Mouse (Mus musculus): ENCODE results near the gene Olfr572. TPM values are rescaled to one million over a fixed set of nuclear protein-coding genes. Genes with fewer than 3 reads are reported as not detected.

Gene Olfr572
- polyA plus RNA-seq, 1 experiment from 2014 or later: not detected

DNA sequence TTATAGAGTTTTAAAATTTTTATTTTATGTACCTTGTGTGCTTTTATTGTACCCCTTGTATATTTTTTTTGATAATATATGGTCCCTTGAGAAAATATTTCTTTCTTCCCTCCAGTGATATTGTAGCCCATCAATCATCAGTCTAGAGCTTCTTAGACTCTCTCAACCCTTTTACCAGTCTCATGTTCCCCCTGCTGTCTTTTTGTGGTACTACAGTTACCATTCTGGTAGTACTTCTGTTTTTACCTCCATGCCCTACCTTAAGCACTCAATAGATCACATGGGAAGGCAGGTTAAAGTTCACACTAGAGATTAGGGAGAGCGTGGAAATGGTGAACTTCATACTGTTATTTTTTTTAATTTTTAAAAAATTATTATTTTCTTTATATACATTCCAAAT lies 4.6 kb upstream of the Olfr572 start:
- Histone ChIP-seq H3K4me1 (ENCODE audit: insufficient read depth, low read depth, low read length) (no peaks in the 10 kb centered on the region), H3K9me3 (ENCODE audit: low read length) (no peaks in the 10 kb centered on the region), H3K9ac (replicated peaks; ENCODE audit: low read depth) (no peak overlapping the region), H3K27me3 (replicated peaks; ENCODE audit: insufficient read depth, low read length) (no peaks in the 10 kb centered on the region), H3K4me2 (replicated peaks; ENCODE audit: low read depth, low read length) (no peak overlapping the region), H3K36me3 (ENCODE audit: insufficient read depth, low read length) (no peaks in the 10 kb centered on the region), H3K4me3 (ENCODE audit: low read depth, low read length) (no peak overlapping the region), H3K27ac (ENCODE audit: low read length) (no peak overlapping the region)
- ATAC-seq (no peak), DNase-seq (ENCODE audit: low spot score) (peak; percentile 60)
- 6% methylated on average over 1 of the region's 1 CpGs for WGBS
- TF ChIP-seq EP300 (IDR thresholded peaks at IDR 0.05) (no peak), CTCF (IDR thresholded peaks at IDR 0.05) (peak; percentile 74)

DNA sequence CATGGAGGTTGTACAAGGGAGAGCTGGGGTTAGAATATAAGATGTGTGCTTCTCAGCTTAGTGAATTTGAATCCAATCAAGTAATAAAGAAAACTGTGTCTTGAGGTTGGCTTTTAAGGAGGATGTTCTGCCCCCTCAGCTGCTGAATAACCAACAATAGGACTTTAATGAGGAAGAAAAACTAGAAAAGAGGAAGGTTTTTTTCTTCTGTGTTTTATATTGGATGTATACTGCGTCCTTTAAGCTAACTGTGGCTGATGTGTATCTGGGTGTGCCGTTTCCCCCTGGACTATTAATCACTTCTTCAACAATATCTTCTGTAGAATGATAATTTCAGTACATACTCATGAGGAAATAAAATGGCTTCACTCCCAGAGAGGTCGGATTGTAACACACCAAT lies 2.9 kb downstream of the Olfr572 start:
- no peak overlapping the region for H3K4me3 ChIP-seq (ENCODE audit: low read depth, low read length)
- H3K27me3 ChIP-seq (replicated peaks; ENCODE audit: insufficient read depth, low read length): no peaks in the 10 kb centered on the region
- H3K4me2 ChIP-seq (replicated peaks; ENCODE audit: low read depth, low read length): no peak overlapping the region
- H3K27ac ChIP-seq (ENCODE audit: low read length): no peak overlapping the region
- no peaks in the 10 kb centered on the region for H3K36me3 ChIP-seq (ENCODE audit: insufficient read depth, low read length)
- WGBS: 51% methylated on average over 3 of the region's 3 CpGs
- ATAC-seq (no peak), DNase-seq (ENCODE audit: low spot score) (no peak)
- H3K9me3 ChIP-seq (ENCODE audit: low read length): no peaks in the 10 kb centered on the region
- no peak overlapping the region for H3K9ac ChIP-seq (replicated peaks; ENCODE audit: low read depth)
- TF ChIP-seq EP300 (IDR thresholded peaks at IDR 0.05) (no peak), CTCF (IDR thresholded peaks at IDR 0.05) (no peak)
- H3K4me1 ChIP-seq (ENCODE audit: insufficient read depth, low read depth, low read length): no peaks in the 10 kb centered on the region

DNA sequence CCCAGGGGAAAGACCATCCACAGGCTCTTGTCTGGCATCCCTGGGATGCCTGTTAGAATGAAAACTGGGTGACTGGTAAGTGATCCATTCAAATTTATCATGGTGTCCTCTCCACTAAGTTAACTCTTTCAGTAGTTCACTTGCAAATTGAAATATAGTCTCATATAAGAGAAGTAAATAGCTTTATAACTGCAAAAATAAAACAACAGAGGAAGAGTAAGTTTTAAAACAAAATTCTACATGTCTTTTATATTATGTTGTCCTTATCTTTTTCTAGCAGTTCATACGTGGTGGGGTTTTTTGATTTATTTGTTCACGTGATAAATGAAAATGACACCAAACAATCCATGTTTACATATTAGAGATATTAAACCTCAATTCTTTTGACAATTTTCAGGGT lies 18.3 kb downstream of the Olfr572 start, which contains the start of gene Olfr573-ps1:
TSS of gene Olfr573-ps1 (minus strand) at position 101 of the 400 bp plus-strand sequence.
- no peaks in the 10 kb centered on the region for H3K4me1 ChIP-seq (ENCODE audit: insufficient read depth, low read depth, low read length)
- H3K9me3 ChIP-seq (ENCODE audit: low read length): no peaks in the 10 kb centered on the region
- no peak for TF ChIP-seq EP300 (IDR thresholded peaks at IDR 0.05)
- TF ChIP-seq CTCF (IDR thresholded peaks at IDR 0.05): no peak
- ATAC-seq: no peak
- no peak within 1 kb of the TSS for H3K9ac ChIP-seq (replicated peaks; ENCODE audit: low read depth)
- no peak for DNase-seq (ENCODE audit: low spot score)
- H3K4me2 ChIP-seq (replicated peaks; ENCODE audit: low read depth, low read length): no peak within 1 kb of the TSS
- 78% methylated on average over 2 of the region's 2 CpGs for WGBS
- no peak within 1 kb of the TSS for H3K4me3 ChIP-seq (ENCODE audit: low read depth, low read length)
- H3K27ac ChIP-seq (ENCODE audit: low read length): no peak within 1 kb of the TSS
- H3K27me3 ChIP-seq (replicated peaks; ENCODE audit: insufficient read depth, low read length): no peaks in the 10 kb centered on the region
- H3K36me3 ChIP-seq (ENCODE audit: insufficient read depth, low read length): no peaks in the 10 kb centered on the region

DNA sequence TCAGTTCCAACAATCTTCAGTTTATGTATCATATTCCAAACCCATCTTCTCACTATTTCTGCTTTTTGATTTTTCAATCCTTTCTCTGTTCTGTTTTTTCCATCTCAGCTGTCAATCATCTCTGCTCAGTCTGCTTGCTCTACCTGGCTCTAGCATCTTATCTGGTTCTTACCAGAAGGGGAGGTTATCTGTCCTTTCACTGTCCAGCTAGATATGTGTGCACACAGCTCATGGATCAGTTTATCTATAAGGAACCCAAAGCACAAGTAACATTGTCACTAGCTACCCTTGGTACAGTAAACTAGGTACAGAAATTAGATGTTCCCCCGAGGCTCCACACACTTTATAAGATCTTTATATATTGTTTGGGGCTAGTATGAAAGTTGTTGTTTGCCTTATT lies 19.2 kb downstream of the Olfr572 start:
- no peak overlapping the region for H3K4me3 ChIP-seq (ENCODE audit: low read depth, low read length)
- H3K9me3 ChIP-seq (ENCODE audit: low read length): no peaks in the 10 kb centered on the region
- ATAC-seq (no peak), DNase-seq (ENCODE audit: low spot score) (no peak)
- no peaks in the 10 kb centered on the region for H3K4me1 ChIP-seq (ENCODE audit: insufficient read depth, low read depth, low read length)
- no peak overlapping the region for H3K27ac ChIP-seq (ENCODE audit: low read length)
- H3K27me3 ChIP-seq (replicated peaks; ENCODE audit: insufficient read depth, low read length): no peaks in the 10 kb centered on the region
- H3K4me2 ChIP-seq (replicated peaks; ENCODE audit: low read depth, low read length): no peak overlapping the region
- 83% methylated on average over 1 of the region's 1 CpGs for WGBS
- H3K9ac ChIP-seq (replicated peaks; ENCODE audit: low read depth): no peak overlapping the region
- no peak for TF ChIP-seq CTCF (IDR thresholded peaks at IDR 0.05)
- no peak for TF ChIP-seq EP300 (IDR thresholded peaks at IDR 0.05)
- no peaks in the 10 kb centered on the region for H3K36me3 ChIP-seq (ENCODE audit: insufficient read depth, low read length)

DNA sequence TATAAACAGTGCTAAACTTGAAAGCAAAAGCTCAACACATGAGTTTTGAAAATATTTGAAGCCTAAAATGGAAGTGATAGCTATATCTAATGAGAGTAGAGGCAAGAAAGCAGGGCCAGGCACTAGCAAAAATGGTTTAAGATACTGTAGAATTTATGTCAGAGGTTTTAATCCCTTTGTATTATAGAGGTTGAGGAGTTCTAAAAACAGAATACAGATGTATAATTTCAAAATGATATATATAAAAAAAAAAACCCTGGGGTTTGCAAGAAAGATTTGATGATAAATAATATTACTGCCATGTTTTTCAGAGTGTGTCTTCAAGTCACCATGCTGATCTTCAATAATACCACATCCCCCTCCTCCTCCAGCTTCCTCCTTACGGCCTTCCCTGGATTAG lies 24.0 kb downstream of the Olfr572 start, which contains the start of gene Olfr574:
TSS of gene Olfr574 (plus strand) at position 301 of the 400 bp plus-strand sequence.
- DNase-seq (ENCODE audit: low spot score): no peak
- TF ChIP-seq CTCF (IDR thresholded peaks at IDR 0.05) (no peak), EP300 (IDR thresholded peaks at IDR 0.05) (no peak)
- no peak within 1 kb of the TSS for H3K4me3 ChIP-seq (ENCODE audit: low read depth, low read length)
- no peak within 1 kb of the TSS for H3K27ac ChIP-seq (ENCODE audit: low read length)
- ATAC-seq: no peak
- no peaks in the 10 kb centered on the region for H3K36me3 ChIP-seq (ENCODE audit: insufficient read depth, low read length)
- H3K9me3 ChIP-seq (ENCODE audit: low read length): no peaks in the 10 kb centered on the region
- 90% methylated on average over 1 of the region's 1 CpGs for WGBS
- no peaks in the 10 kb centered on the region for H3K4me1 ChIP-seq (ENCODE audit: insufficient read depth, low read depth, low read length)
- H3K4me2 ChIP-seq (replicated peaks; ENCODE audit: low read depth, low read length): no peak within 1 kb of the TSS
- H3K27me3 ChIP-seq (replicated peaks; ENCODE audit: insufficient read depth, low read length): no peaks in the 10 kb centered on the region
- H3K9ac ChIP-seq (replicated peaks; ENCODE audit: low read depth): no peak within 1 kb of the TSS

DNA sequence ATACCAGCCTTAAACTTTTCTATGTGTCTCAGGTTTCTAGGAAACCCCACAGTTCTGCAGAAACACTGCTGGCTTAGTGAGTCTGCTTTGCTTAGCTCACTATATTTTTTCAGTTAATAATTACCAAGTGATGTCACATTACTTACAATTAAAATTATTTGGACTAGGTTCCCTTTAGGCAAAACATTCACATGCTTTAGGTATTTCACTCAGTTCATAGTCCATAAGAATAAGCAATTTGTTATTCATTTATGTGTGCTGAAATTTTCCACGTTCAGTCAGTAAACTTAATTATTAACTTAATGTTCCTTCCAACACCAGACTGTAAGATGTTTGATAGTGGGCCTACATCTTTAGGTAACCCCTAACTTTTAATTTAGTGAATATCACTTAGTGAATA lies 26.5 kb downstream of the Olfr572 start:
- H3K4me1 ChIP-seq (ENCODE audit: insufficient read depth, low read depth, low read length): no peaks in the 10 kb centered on the region
- H3K27ac ChIP-seq (ENCODE audit: low read length): no peak overlapping the region
- H3K27me3 ChIP-seq (replicated peaks; ENCODE audit: insufficient read depth, low read length): no peaks in the 10 kb centered on the region
- DNase-seq (ENCODE audit: low spot score) (no peak), ATAC-seq (no peak)
- H3K9me3 ChIP-seq (ENCODE audit: low read length): no peaks in the 10 kb centered on the region
- 35% methylated on average over 1 of the region's 1 CpGs for WGBS
- no peak overlapping the region for H3K4me2 ChIP-seq (replicated peaks; ENCODE audit: low read depth, low read length)
- no peaks in the 10 kb centered on the region for H3K36me3 ChIP-seq (ENCODE audit: insufficient read depth, low read length)
- TF ChIP-seq EP300 (IDR thresholded peaks at IDR 0.05): no peak
- TF ChIP-seq CTCF (IDR thresholded peaks at IDR 0.05): no peak
- no peak overlapping the region for H3K4me3 ChIP-seq (ENCODE audit: low read depth, low read length)
- H3K9ac ChIP-seq (replicated peaks; ENCODE audit: low read depth): no peak overlapping the region

DNA sequence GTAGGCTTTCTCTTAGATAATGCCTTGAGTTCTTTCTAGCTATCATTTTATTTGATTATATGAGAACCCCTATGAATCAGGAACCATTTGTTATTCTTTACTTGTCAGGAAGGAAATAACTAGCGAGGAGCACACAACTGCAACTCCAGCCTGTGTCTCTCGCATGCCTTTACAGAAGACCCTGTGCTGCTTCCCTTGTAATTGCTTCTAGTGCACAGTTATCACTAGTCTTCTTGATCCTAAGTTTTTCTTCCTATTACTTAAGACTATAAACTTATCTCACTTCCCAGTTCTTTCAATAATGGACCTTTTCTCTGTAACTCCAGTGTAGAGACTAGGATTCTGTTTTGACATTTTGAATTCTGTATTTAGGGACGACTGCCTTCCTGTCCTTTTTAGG lies 33.9 kb downstream of the Olfr572 start:
- no peak for DNase-seq (ENCODE audit: low spot score)
- Histone ChIP-seq H3K36me3 (ENCODE audit: insufficient read depth, low read length) (no peaks in the 10 kb centered on the region), H3K9ac (replicated peaks; ENCODE audit: low read depth) (no peak overlapping the region), H3K4me2 (replicated peaks; ENCODE audit: low read depth, low read length) (no peak overlapping the region), H3K27me3 (replicated peaks; ENCODE audit: insufficient read depth, low read length) (no peaks in the 10 kb centered on the region), H3K9me3 (ENCODE audit: low read length) (no peaks in the 10 kb centered on the region), H3K4me1 (ENCODE audit: insufficient read depth, low read depth, low read length) (no peaks in the 10 kb centered on the region), H3K4me3 (ENCODE audit: low read depth, low read length) (no peak overlapping the region), H3K27ac (ENCODE audit: low read length) (no peak overlapping the region)
- no peak for TF ChIP-seq EP300 (IDR thresholded peaks at IDR 0.05)
- no peak for TF ChIP-seq CTCF (IDR thresholded peaks at IDR 0.05)
- ATAC-seq: no peak
- 47% methylated on average over 3 of the region's 3 CpGs for WGBS
